Mouse (Mus musculus) brown adipose tissue, adult 24 weeks (tissue): ENCODE results near the gene Prdm13. TPM values are rescaled to one million over a fixed set of nuclear protein-coding genes. Genes with fewer than 3 reads are reported as not detected.

ENCODE experiments used
- polyA plus RNA-seq: library from polyadenylated mRNA; stranded (reverse); fragments of >200 nt; gene quantifications from 2 replicates; pipeline ENCODE4 v1.2.4, GENCODE M21; 2012; ENCODE audit not compliant: missing spikeins, insufficient read depth, insufficient read length

Gene Prdm13
- polyA plus RNA-seq, 1 experiment: not detected

Other genes with a start within 250 kb of the Prdm13 start
- 25.5 and 30.2 TPM in 2 replicates for gene Ccnc, start 41.7 kb upstream of the Prdm13 start, polyA plus RNA-seq
- gene Usp45, start 81.2 kb upstream of the Prdm13 start, polyA plus RNA-seq: 8.4 and 9.5 TPM in 2 replicates
- gene Tstd3, start 81.2 kb upstream of the Prdm13 start, polyA plus RNA-seq: 44.4 and 45.0 TPM in 2 replicates
- gene Pnisr, start 161.6 kb upstream of the Prdm13 start, polyA plus RNA-seq: 41.0 and 57.9 TPM in 2 replicates
- gene Coq3, start 193.7 kb upstream of the Prdm13 start, polyA plus RNA-seq: 31.5 and 32.4 TPM in 2 replicates
- gene Faxc, start 245.4 kb upstream of the Prdm13 start, polyA plus RNA-seq: 0.42 TPM in 1 of 2 replicates, not detected in the other